Mouse (Mus musculus) megakaryocyte, embryonic 14.5 days (primary cell): ENCODE data around the gene Uchl5.

Experiments used
- FLI1 ChIP-seq: IDR thresholded peaks from 2 replicates; pipeline ENCODE4 v1.6.1; 2012; ENCODE audit warnings: low read length, inconsistent platforms, mixed read lengths
- GATA1 ChIP-seq: IDR thresholded peaks from 3 replicates; pipeline ENCODE4 v1.6.1; 2012; ENCODE audit warnings: mixed read lengths, low read length, inconsistent platforms, borderline replicate concordance

GRCm38 (mm10) chr1:143745871-143746270, 31.2 kb upstream of the Uchl5 start:
- TF ChIP-seq GATA1 (no peak), FLI1 (no peak)
